7 mouse cellular contexts compared by ENCODE assay signal in the genomic region with DNA sequence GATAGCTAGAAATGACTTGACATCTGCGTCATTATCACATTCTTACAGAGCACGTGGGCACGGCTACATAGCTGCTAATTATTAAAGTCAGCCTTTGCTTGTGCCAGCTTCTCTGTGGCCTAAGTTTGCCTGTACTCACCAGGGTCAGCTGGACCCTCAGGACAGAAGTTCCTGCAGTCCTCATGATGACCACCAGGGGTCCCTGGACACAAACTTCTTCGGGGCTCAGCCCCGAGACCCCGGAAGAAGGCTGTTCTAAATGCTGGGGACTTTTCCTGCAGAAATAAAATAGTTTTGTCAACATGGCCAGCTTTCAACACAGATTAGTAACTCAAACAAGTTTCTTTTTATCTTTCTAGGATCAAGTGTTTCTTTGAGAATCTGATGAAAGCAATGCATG.
DNase-seq lines count a peak whose midpoint lies in the region; ATAC-seq and TF ChIP-seq lines count a peak whose summit lies in the region.

No protein-coding gene starts in this region.

- no peak for TF ChIP-seq EP300 in ES-Bruce4 (IDR thresholded peaks at IDR 0.05; ENCODE audit: insufficient read depth, low read depth, low read length)
- TF ChIP-seq EP300 in liver, embryonic 14.5 days (IDR thresholded peaks at IDR 0.05; ENCODE audit: low read depth) = no peak

- no peak overlapping the region for H3K4me2 ChIP-seq in intestine, embryonic 14.5 days (ENCODE audit: low read length)
- no peak overlapping the region for H3K4me2 ChIP-seq in intestine, embryonic 16.5 days (ENCODE audit: low read depth, low read length)
- H3K4me2 ChIP-seq in liver, embryonic 14.5 days (ENCODE audit: low read depth) = no peak overlapping the region

- no peak for TF ChIP-seq POLR2A in ES-Bruce4 (IDR thresholded peaks at IDR 0.05; ENCODE audit: insufficient read depth, low read length)

- no peaks in the 10 kb centered on the region for H3K4me1 ChIP-seq in intestine, embryonic 14.5 days (replicated peaks; ENCODE audit: control insufficient read depth, insufficient read depth, low read length)
- no peaks in the 10 kb centered on the region for H3K4me1 ChIP-seq in intestine, embryonic 16.5 days (ENCODE audit: control insufficient read depth, insufficient read depth, low read length)
- no peaks in the 10 kb centered on the region for H3K4me1 ChIP-seq in ES-Bruce4 (ENCODE audit: control insufficient read depth, insufficient read depth, low read length)
- peaks cover 0 to under 1% of the 10 kb centered on the region in 2 experiments; a peak in 2 of 4 replicates for H3K4me1 ChIP-seq in liver, embryonic 14.5 days (replicated peaks; ENCODE audit: control insufficient read depth in 2 of 2, insufficient read depth in 2 of 2, low read length in 1 of 2)

- 26% methylated on average over 6 of the region's 6 CpGs for WGBS in intestine, embryonic 14.5 days
- whole genome bisulfite sequencing in intestine, embryonic 16.5 days = 21% methylated on average over 6 of the region's 6 CpGs
- 28% methylated on average over 6 of the region's 6 CpGs for WGBS in liver, embryonic 14.5 days (ENCODE audit: insufficient replicate concordance)

- H3K9ac ChIP-seq in intestine, embryonic 14.5 days (ENCODE audit: low read length) = no peak overlapping the region
- no peak overlapping the region for H3K9ac ChIP-seq in intestine, embryonic 16.5 days (ENCODE audit: low read depth, low read length)
- no peak overlapping the region for H3K9ac ChIP-seq in ES-Bruce4 (ENCODE audit: low read depth, poor library complexity, severe bottlenecking)
- H3K9ac ChIP-seq in liver, embryonic 14.5 days (replicated peaks) = no peak overlapping the region

- H3K4me3 ChIP-seq in intestine, embryonic 14.5 days (ENCODE audit: low read depth, low read length) = no peak overlapping the region
- no peak overlapping the region for H3K4me3 ChIP-seq in intestine, embryonic 16.5 days (ENCODE audit: low read length)
- H3K4me3 ChIP-seq in ES-Bruce4 (ENCODE audit: low read depth, low read length) = no peak overlapping the region
- H3K4me3 ChIP-seq in liver, embryonic 14.5 days (ENCODE audit: insufficient read depth in 1 of 2, low read depth in 2 of 2, low read length in 2 of 2) = no peak overlapping the region

- DNase-seq in intestine, embryonic 14.5 days (ENCODE audit: low spot score) = peak; percentile 68
- DNase-seq in A20 (ENCODE audit: low read depth, low spot score) = peak; percentile 49
- peak; percentile 88 for DNase-seq in embryo, embryonic 10.5 days (ENCODE audit: low spot score)
- no peak for DNase-seq in liver, embryonic 14.5 days (ENCODE audit: low read depth in 3 of 3, low spot score in 3 of 3)
- DNase-seq in testis, postnatal 10 days (ENCODE audit: low spot score) = peak; percentile 63

- peak; percentile 63 for TF ChIP-seq CTCF in ES-Bruce4 (IDR thresholded peaks at IDR 0.05; ENCODE audit: low read depth, low read length)
- TF ChIP-seq CTCF in liver, embryonic 14.5 days (IDR thresholded peaks at IDR 0.05; ENCODE audit: low read depth) = peak; percentile 71

- H3K36me3 ChIP-seq in intestine, embryonic 14.5 days (ENCODE audit: control insufficient read depth, insufficient read depth, low read length) = no peaks in the 10 kb centered on the region
- H3K36me3 ChIP-seq in intestine, embryonic 16.5 days (ENCODE audit: control insufficient read depth, insufficient read depth, low read length) = no peaks in the 10 kb centered on the region
- H3K36me3 ChIP-seq in ES-Bruce4 (ENCODE audit: control insufficient read depth, insufficient read depth, low read length, poor library complexity, severe bottlenecking) = no peaks in the 10 kb centered on the region
- H3K36me3 ChIP-seq in liver, embryonic 14.5 days (replicated peaks; ENCODE audit: control insufficient read depth, insufficient read depth, low read depth) = no peaks in the 10 kb centered on the region

- H3K9me3 ChIP-seq in intestine, embryonic 14.5 days (ENCODE audit: control insufficient read depth, low read length) = no peaks in the 10 kb centered on the region
- no peaks in the 10 kb centered on the region for H3K9me3 ChIP-seq in intestine, embryonic 16.5 days (ENCODE audit: control insufficient read depth, low read length)
- no peaks in the 10 kb centered on the region for H3K9me3 ChIP-seq in ES-Bruce4 (replicated peaks; ENCODE audit: control insufficient read depth, insufficient read depth, low read length, poor library complexity, severe bottlenecking)
- H3K9me3 ChIP-seq in liver, embryonic 14.5 days (ENCODE audit: control insufficient read depth, low read length) = no peaks in the 10 kb centered on the region

- ATAC-seq in intestine, embryonic 14.5 days (replicated peaks; ENCODE audit: low FRiP score, low TSS enrichment, low read depth) = no peak
- ATAC-seq in intestine, embryonic 16.5 days = no peak
- no peak for ATAC-seq in liver, embryonic 14.5 days (ENCODE audit: insufficient read depth)

- no peak overlapping the region for H3K27ac ChIP-seq in intestine, embryonic 14.5 days (ENCODE audit: low read depth)
- H3K27ac ChIP-seq in intestine, embryonic 16.5 days (ENCODE audit: low read length) = no peak overlapping the region
- H3K27ac ChIP-seq in ES-Bruce4 (ENCODE audit: insufficient read depth, low read length) = no peak overlapping the region
- H3K27ac ChIP-seq in liver, embryonic 14.5 days = no peak overlapping the region

- H3K27me3 ChIP-seq in intestine, embryonic 14.5 days (replicated peaks; ENCODE audit: control insufficient read depth, insufficient read depth, low read length) = no peaks in the 10 kb centered on the region
- H3K27me3 ChIP-seq in intestine, embryonic 16.5 days (replicated peaks; ENCODE audit: control insufficient read depth, insufficient read depth, low read length) = 0 out of 2 replicates have a peak, but pooled peaks cover 2% of the 10 kb centered on the region
- no peaks in the 10 kb centered on the region for H3K27me3 ChIP-seq in ES-Bruce4 (ENCODE audit: control insufficient read depth, insufficient read depth, low read length, poor library complexity, severe bottlenecking)
- H3K27me3 ChIP-seq in liver, embryonic 14.5 days (ENCODE audit: control insufficient read depth, insufficient read depth, low read length) = no peaks in the 10 kb centered on the region

Comparison
In these comparisons a context has a peak if more than half of its experiments do, and no peak if none do; other contexts are left out.
1. DNase-seq: peak in intestine, embryonic 14.5 days (single experiment), A20 (single experiment), embryo, embryonic 10.5 days (single experiment) and testis, postnatal 10 days (single experiment); none in liver, embryonic 14.5 days (0 of 3).